Mouse (Mus musculus) myocyte (in vitro differentiated cells): ENCODE data around the gene Pmis2. TPM values are rescaled to one million over a fixed set of nuclear protein-coding genes. Genes with fewer than 3 reads are reported as not detected.

Source experiments
- H3K27me3 ChIP-seq: one replicate; pipeline ENCODE4 v1.6.1; 2011; ENCODE audit not compliant: control insufficient read depth, insufficient read depth, insufficient read length
- H3K36me3 ChIP-seq: one replicate; pipeline ENCODE4 v1.6.1; 2011; ENCODE audit not compliant: control insufficient read depth, insufficient read depth
- H3K4me2 ChIP-seq: one replicate; pipeline ENCODE4 v1.6.1; 2011; ENCODE audit warnings: low read depth, control low read depth
- H3K4me3 ChIP-seq: one replicate; pipeline ENCODE4 v1.5.1; 2011; ENCODE audit warnings: mild to moderate bottlenecking, control low read depth, moderate library complexity
- H3K79me2 ChIP-seq: one replicate; pipeline ENCODE4 v1.6.1; 2011; ENCODE audit not compliant: control insufficient read depth, insufficient read depth
- H3ac ChIP-seq: one replicate; pipeline ENCODE4 v1.6.1; 2011; ENCODE audit not compliant: control insufficient read depth, insufficient read length
- CEBPB ChIP-seq: IDR thresholded peaks from 2 replicates; pipeline ENCODE4 v1.6.1; 2011; ENCODE audit warnings: mild to moderate bottlenecking, moderate library complexity; ENCODE audit not compliant: poor library complexity, insufficient read depth, severe bottlenecking
- E2F4 ChIP-seq: IDR thresholded peaks from one replicate; pipeline ENCODE4 v1.6.1; 2011; ENCODE audit warnings: mild to moderate bottlenecking, control low read depth, moderate library complexity; ENCODE audit not compliant: insufficient read depth
- MAX ChIP-seq: IDR thresholded peaks from one replicate; pipeline ENCODE4 v1.6.1; 2011; ENCODE audit warnings: low read depth, mild to moderate bottlenecking, control low read depth
- MYOD1 ChIP-seq, 3 experiments: IDR thresholded peaks; one replicate each; pipeline ENCODE4 v1.6.1; 2011; ENCODE audit warnings: control low read depth in 2 of 3, low read depth in 2 of 3, mild to moderate bottlenecking in 2 of 3, moderate library complexity in 1 of 3; ENCODE audit not compliant: insufficient read length in 2 of 3, control insufficient read depth in 1 of 3
- MYOG ChIP-seq, 3 experiments: IDR thresholded peaks; one replicate each; pipeline ENCODE4 v1.6.1; 2011; ENCODE audit warnings: control low read depth in 2 of 3, low read depth in 2 of 3, mild to moderate bottlenecking in 2 of 3; ENCODE audit not compliant: insufficient read length in 2 of 3, control insufficient read depth in 1 of 3, insufficient read depth in 1 of 3
- POLR2A ChIP-seq: IDR thresholded peaks from one replicate; pipeline ENCODE4 v1.6.1; 2011; ENCODE audit warnings: low read depth, mild to moderate bottlenecking, control low read depth, moderate library complexity; ENCODE audit not compliant: insufficient read length
- POLR2AphosphoS2 ChIP-seq: IDR thresholded peaks from one replicate; pipeline ENCODE4 v1.6.1; 2011; ENCODE audit warnings: low read depth, control low read depth; ENCODE audit not compliant: insufficient read length
- REST ChIP-seq: IDR thresholded peaks from one replicate; pipeline ENCODE4 v1.6.1; 2011; ENCODE audit warnings: mild to moderate bottlenecking, control low read depth, moderate library complexity; ENCODE audit not compliant: insufficient read depth, insufficient read length
- SRF ChIP-seq: IDR thresholded peaks from one replicate; pipeline ENCODE4 v1.6.1; 2011; ENCODE audit warnings: low read depth; ENCODE audit not compliant: control insufficient read depth, insufficient read length
- TCF12 ChIP-seq: IDR thresholded peaks from one replicate; pipeline ENCODE4 v1.6.1; 2011; ENCODE audit warnings: mild to moderate bottlenecking, control low read depth; ENCODE audit not compliant: poor library complexity, insufficient read depth, severe bottlenecking
- TCF3 ChIP-seq: IDR thresholded peaks from one replicate; pipeline ENCODE4 v1.6.1; 2011; ENCODE audit warnings: low read depth, control low read depth; ENCODE audit not compliant: insufficient read length
- USF1 ChIP-seq: IDR thresholded peaks from one replicate; pipeline ENCODE4 v1.6.1; 2011; ENCODE audit warnings: low read depth, mild to moderate bottlenecking, control low read depth, moderate library complexity
- polyA plus RNA-seq: library from polyadenylated mRNA; unstranded; fragments of >200 nt; fragmentation: generic; extraction: Trizol; gene quantifications from one replicate; pipeline ENCODE4 v1.2.1, GENCODE M21; 2012; ENCODE audit warnings: missing spikeins

Gene Pmis2
- polyA plus RNA-seq, 1 experiment, result not detected

- no peak overlapping the region for H3K4me2 ChIP-seq
- H3K79me2 ChIP-seq, result no peaks in the 10 kb centered on the region
- TF ChIP-seq MYOG (IDR thresholded peaks at IDR 0.05; ENCODE audit: control insufficient read depth in 1 of 3, insufficient read depth in 1 of 3, insufficient read length in 2 of 3, low read depth in 2 of 3) (no peak), POLR2A (no peak), USF1 (no peak), TCF12 (no peak), TCF3 (no peak), E2F4 (no peak), POLR2AphosphoS2 (no peak), SRF (no peak), CEBPB (no peak), REST (no peak), MAX (no peak), MYOD1 (IDR thresholded peaks at IDR 0.05; ENCODE audit: control insufficient read depth in 1 of 3, insufficient read length in 2 of 3, low read depth in 2 of 3) (no peak)
- H3ac ChIP-seq, result no peak overlapping the region
- no peaks in the 10 kb centered on the region for H3K36me3 ChIP-seq
- H3K27me3 ChIP-seq, result peaks cover 62% of the 10 kb centered on the region
- no peak overlapping the region for H3K4me3 ChIP-seq
These were observed 36.8 kb downstream of the Pmis2 start for GRCm38 (mm10) chr7:30634621-30635020.

GRCm38 (mm10) chr7:30633762-30634412 is 37.5 kb downstream of the Pmis2 start:
- Histone ChIP-seq H3K36me3 (no peaks in the 10 kb centered on the region), H3K4me3 (no peak overlapping the region), H3ac (no peak overlapping the region), H3K4me2 (no peak overlapping the region), H3K79me2 (no peaks in the 10 kb centered on the region), H3K27me3 (peaks cover 69% of the 10 kb centered on the region)
- TF ChIP-seq MYOG (IDR thresholded peaks at IDR 0.05; ENCODE audit: control insufficient read depth in 1 of 3, insufficient read depth in 1 of 3, insufficient read length in 2 of 3, low read depth in 2 of 3), result no peak
- TF ChIP-seq E2F4, result no peak
- TF ChIP-seq POLR2A, result no peak
- TF ChIP-seq POLR2AphosphoS2, result no peak
- TF ChIP-seq REST, result no peak
- TF ChIP-seq TCF12, result no peak
- TF ChIP-seq CEBPB, result no peak
- no peak for TF ChIP-seq USF1
- no peak for TF ChIP-seq SRF
- TF ChIP-seq MAX, result no peak
- TF ChIP-seq TCF3, result no peak
- TF ChIP-seq MYOD1 (IDR thresholded peaks at IDR 0.05; ENCODE audit: control insufficient read depth in 1 of 3, insufficient read length in 2 of 3, low read depth in 2 of 3), result no peak

GRCm38 (mm10) chr7:30629013-30629412 is 42.4 kb downstream of the Pmis2 start:
- H3K27me3 ChIP-seq, result peaks cover 49% of the 10 kb centered on the region
- no peak overlapping the region for H3K4me3 ChIP-seq
- no peak overlapping the region for H3K4me2 ChIP-seq
- H3K79me2 ChIP-seq, result peaks cover 19% of the 10 kb centered on the region
- H3K36me3 ChIP-seq, result no peaks in the 10 kb centered on the region
- no peak overlapping the region for H3ac ChIP-seq
- TF ChIP-seq TCF3 (no peak), MYOG (IDR thresholded peaks at IDR 0.05; ENCODE audit: control insufficient read depth in 1 of 3, insufficient read depth in 1 of 3, insufficient read length in 2 of 3, low read depth in 2 of 3) (no peak), E2F4 (no peak), MAX (no peak), CEBPB (no peak), MYOD1 (IDR thresholded peaks at IDR 0.05; ENCODE audit: control insufficient read depth in 1 of 3, insufficient read length in 2 of 3, low read depth in 2 of 3) (no peak), SRF (no peak), TCF12 (no peak), POLR2A (no peak), USF1 (no peak), REST (no peak), POLR2AphosphoS2 (no peak)

GRCm38 (mm10) chr7:30626647-30627046 is 44.8 kb downstream of the Pmis2 start:
- H3K36me3 ChIP-seq, result peaks cover 12% of the 10 kb centered on the region
- peak overlapping the region; percentile 61 for H3K4me2 ChIP-seq
- peak overlapping the region; percentile 79 for H3K4me3 ChIP-seq
- H3K27me3 ChIP-seq, result peaks cover 31% of the 10 kb centered on the region
- TF ChIP-seq TCF12 (no peak), POLR2AphosphoS2 (no peak), REST (no peak), USF1 (no peak), MAX (no peak), MYOG (IDR thresholded peaks at IDR 0.05; ENCODE audit: control insufficient read depth in 1 of 3, insufficient read depth in 1 of 3, insufficient read length in 2 of 3, low read depth in 2 of 3) (no peak), SRF (no peak), MYOD1 (IDR thresholded peaks at IDR 0.05; ENCODE audit: control insufficient read depth in 1 of 3, insufficient read length in 2 of 3, low read depth in 2 of 3) (no peak), TCF3 (no peak), E2F4 (no peak)
- peaks cover 34% of the 10 kb centered on the region for H3K79me2 ChIP-seq
- no peak overlapping the region for H3ac ChIP-seq
